Comparison of ENCODE assay signal across 26 mouse cellular contexts in the genomic region with DNA sequence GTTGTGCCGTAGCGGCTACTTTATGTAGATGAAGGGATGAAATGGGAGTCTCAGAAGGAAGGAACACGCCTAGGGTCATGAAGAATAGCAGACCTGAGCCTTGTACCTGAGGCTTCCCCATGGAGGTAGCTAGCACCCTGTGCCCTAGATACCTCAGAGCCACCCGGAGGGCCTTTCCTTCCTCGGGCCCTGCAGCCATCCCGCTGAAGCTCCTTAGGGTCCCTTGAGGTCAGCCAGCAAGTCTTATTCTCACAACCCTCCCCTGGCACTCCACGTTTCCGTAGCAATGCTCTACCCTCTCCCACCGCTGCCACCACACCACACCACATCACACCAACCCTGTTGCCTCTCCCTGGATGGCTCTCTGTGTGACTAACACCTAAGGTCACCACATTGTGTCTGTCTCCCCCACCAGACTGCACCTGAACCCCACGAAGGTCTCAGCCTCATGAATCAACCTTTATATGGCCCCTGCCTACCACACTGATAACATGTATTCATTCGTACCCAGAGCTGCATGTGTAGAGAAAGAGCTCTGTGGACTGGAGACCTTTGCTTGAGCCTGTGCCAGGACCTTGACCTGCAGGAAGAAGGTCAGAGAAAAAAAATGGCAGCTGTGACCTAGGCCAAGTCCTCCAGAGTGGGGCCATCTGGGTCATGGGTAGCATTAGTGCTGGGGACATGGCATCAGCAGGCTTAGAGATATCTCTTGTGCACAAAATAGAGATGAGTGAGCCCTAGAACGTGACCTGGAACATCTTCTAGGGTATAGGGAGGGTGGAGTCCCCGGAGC.
"Had no signal": no experiment of that assay in that cellular context is flagged by ENCODE, and none has a peak within 500 bp of the region (broad histone marks: within the 10 kb centered on the region; RNA-seq: fewer than 3 reads in every experiment).

No protein-coding gene starts in this region.

- H3K36me3 ChIP-seq: heart, embryonic 13.5 days; heart, embryonic 15.5 days; hindbrain, embryonic 10.5 days; hindbrain, embryonic 12.5 days; intestine, embryonic 15.5 days; kidney, embryonic 15.5 days; limb, embryonic 13.5 days; limb, embryonic 15.5 days; liver, embryonic 12.5 days had no signal

- H3K27ac ChIP-seq: heart, adult 2 months; heart, embryonic 13.5 days; heart, embryonic 15.5 days; hindbrain, embryonic 10.5 days; hindbrain, embryonic 12.5 days; hindbrain, embryonic 14.5 days; intestine, embryonic 15.5 days; kidney, embryonic 15.5 days; kidney, postnatal 0 days; limb, embryonic 13.5 days; limb, embryonic 15.5 days; liver, embryonic 12.5 days; liver, embryonic 14.5 days had no signal

- H3K27me3 ChIP-seq: heart, embryonic 15.5 days; intestine, embryonic 15.5 days; kidney, embryonic 15.5 days had no signal

- DNase-seq: gastrocnemius, postnatal 14 days; heart, adult 2 months; heart, postnatal 14 days; heart, postnatal 4 days; kidney, adult 11 months; kidney, adult 8-10 months; kidney, postnatal 14 days; kidney, postnatal 36 days; layer of hippocampus, adult 9-11 months; layer of hippocampus, postnatal 36 days; left cerebral cortex, postnatal 4 days had no signal

- H3K9me3 ChIP-seq: heart, embryonic 13.5 days; heart, embryonic 15.5 days; hindbrain, embryonic 10.5 days; hindbrain, embryonic 12.5 days; intestine, embryonic 15.5 days; kidney, embryonic 15.5 days; limb, embryonic 13.5 days; limb, embryonic 15.5 days; liver, embryonic 12.5 days had no signal

- H3K9ac ChIP-seq: heart, embryonic 13.5 days; heart, embryonic 15.5 days; hindbrain, embryonic 12.5 days; hindbrain, embryonic 14.5 days; intestine, embryonic 15.5 days; kidney, embryonic 15.5 days; limb, embryonic 13.5 days; limb, embryonic 15.5 days; liver, embryonic 12.5 days; liver, embryonic 14.5 days had no signal

- H3K4me2 ChIP-seq: heart, embryonic 11.5 days; heart, embryonic 13.5 days; heart, embryonic 15.5 days; hindbrain, embryonic 12.5 days; hindbrain, embryonic 14.5 days; intestine, embryonic 15.5 days; kidney, embryonic 15.5 days; limb, embryonic 13.5 days; limb, embryonic 15.5 days; liver, embryonic 12.5 days had no signal

- H3K4me3 ChIP-seq: heart, adult 2 months; heart, embryonic 13.5 days; heart, embryonic 15.5 days; hindbrain, embryonic 10.5 days; hindbrain, embryonic 12.5 days; intestine, embryonic 15.5 days; kidney, embryonic 15.5 days; limb, embryonic 13.5 days; limb, embryonic 15.5 days; liver, embryonic 12.5 days had no signal

- ATAC-seq: hindbrain, embryonic 16.5 days; inflammation-experienced regulatory T-cells, adult 6 months; intestine, embryonic 15.5 days; liver, embryonic 12.5 days had no signal

- H3K4me1 ChIP-seq: hindbrain, embryonic 12.5 days had no signal
